Mouse (Mus musculus) kidney, adult 2 months (tissue): ENCODE measurements around the gene Ankrd39. TPM values are rescaled to one million over a fixed set of nuclear protein-coding genes. Genes with fewer than 3 reads are reported as not detected.

Source experiments
- DNase-seq: peaks from one replicate; pipeline ENCODE4 v3.0.0; 2021
- H3K27ac ChIP-seq: fragments of 200-500 bp; 2 replicates; pipeline ENCODE4 v1.5.1; 2012; ENCODE audit warnings: low read depth, low read length, control low read depth, inconsistent platforms; ENCODE audit not compliant: insufficient read depth
- H3K27me3 ChIP-seq: fragments of 200-500 bp; replicated peaks from 2 replicates; pipeline ENCODE4 v1.6.1; 2012; ENCODE audit warnings: mild to moderate bottlenecking, moderate library complexity, low read length, inconsistent platforms; ENCODE audit not compliant: control insufficient read depth, insufficient read depth
- H3K36me3 ChIP-seq: fragments of 200-500 bp; 2 replicates; pipeline ENCODE4 v1.6.1; 2012; ENCODE audit warnings: mild to moderate bottlenecking, moderate library complexity, low read length, inconsistent platforms; ENCODE audit not compliant: control insufficient read depth, insufficient read depth
- H3K4me1 ChIP-seq: fragments of 200-500 bp; 2 replicates; pipeline ENCODE4 v1.6.1; 2011; ENCODE audit warnings: low read length; ENCODE audit not compliant: control insufficient read depth, insufficient read depth
- H3K4me3 ChIP-seq: fragments of 200-500 bp; 2 replicates; pipeline ENCODE4 v1.5.1; 2011; ENCODE audit warnings: mild to moderate bottlenecking, low read depth, low read length, control low read depth; ENCODE audit not compliant: insufficient read depth
- CTCF ChIP-seq: fragments of 200-500 bp; conservative IDR thresholded peaks from 2 replicates; pipeline ENCODE4 v1.5.1; 2011; ENCODE audit warnings: low read depth, mild to moderate bottlenecking, control low read depth, low read length, moderate library complexity, mixed read lengths; ENCODE audit not compliant: insufficient read depth, insufficient read length
- POLR2A ChIP-seq: fragments of 200-500 bp; IDR thresholded peaks from one replicate; pipeline ENCODE4 v1.6.1; 2011; ENCODE audit warnings: low read depth, low read length, control low read depth
- WGBS: fragments of 180-500 bp; shearing (Covaris S2); methylation state at CpG from one replicate; pipeline ENCODE4 v1.1.7; 2018; 5-methylcytosine and 5-hydroxymethylcytosine counted together
- polyA plus RNA-seq: library from polyadenylated mRNA; depleted of rRNA; stranded (reverse); fragments of >200 nt; gene quantifications from 2 replicates; pipeline ENCODE4 v1.2.3, GENCODE M21; 2012

Ankrd39 gene
- polyA plus RNA-seq, 1 experiment: 16.8 TPM

DNA sequence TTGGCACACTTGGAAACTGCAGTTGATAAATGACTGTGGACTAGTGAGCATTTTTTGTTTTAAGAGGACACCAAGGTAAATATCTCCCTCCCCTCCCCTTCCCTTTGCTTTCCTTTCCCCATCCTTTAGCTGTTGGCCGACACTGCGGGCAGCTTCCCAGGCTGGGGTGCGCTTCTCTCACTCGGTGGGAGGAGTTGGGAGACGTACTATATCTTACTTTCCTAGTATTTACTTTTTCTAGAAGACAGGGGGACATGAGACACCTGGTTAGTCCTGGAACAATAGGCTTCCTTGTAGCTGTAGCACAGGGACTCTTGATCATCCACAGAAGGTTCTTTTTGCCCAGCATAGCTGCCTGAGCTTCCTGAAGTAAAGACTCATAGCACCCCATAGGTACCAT lies 23.2 kb downstream of the Ankrd39 start:
- DNase-seq: no peak
- WGBS: 75% methylated on average over 5 of the region's 5 CpGs
- H3K27me3 ChIP-seq: no peaks in the 10 kb centered on the region
- no peak for TF ChIP-seq POLR2A
- no peak for TF ChIP-seq CTCF
- H3K4me1 ChIP-seq: no peaks in the 10 kb centered on the region
- no peak overlapping the region for H3K27ac ChIP-seq
- no peak overlapping the region for H3K4me3 ChIP-seq
- no peaks in the 10 kb centered on the region; the same call in 1 of the 2 replicates for H3K36me3 ChIP-seq

- Histone ChIP-seq H3K36me3 (no peaks in the 10 kb centered on the region; the same call in 1 of the 2 replicates), H3K27me3 (no peaks in the 10 kb centered on the region), H3K27ac (no peak overlapping the region), H3K4me3 (no peak overlapping the region), H3K4me1 (no peaks in the 10 kb centered on the region; the same call in 1 of the 2 replicates)
- TF ChIP-seq POLR2A (no peak), CTCF (no peak)
- no peak for DNase-seq
- WGBS: 65% methylated on average over 9 of the region's 9 CpGs
Observed at GRCm38 (mm10) chr1:36523332-36524013, 23.8 kb downstream of the Ankrd39 start.

DNA sequence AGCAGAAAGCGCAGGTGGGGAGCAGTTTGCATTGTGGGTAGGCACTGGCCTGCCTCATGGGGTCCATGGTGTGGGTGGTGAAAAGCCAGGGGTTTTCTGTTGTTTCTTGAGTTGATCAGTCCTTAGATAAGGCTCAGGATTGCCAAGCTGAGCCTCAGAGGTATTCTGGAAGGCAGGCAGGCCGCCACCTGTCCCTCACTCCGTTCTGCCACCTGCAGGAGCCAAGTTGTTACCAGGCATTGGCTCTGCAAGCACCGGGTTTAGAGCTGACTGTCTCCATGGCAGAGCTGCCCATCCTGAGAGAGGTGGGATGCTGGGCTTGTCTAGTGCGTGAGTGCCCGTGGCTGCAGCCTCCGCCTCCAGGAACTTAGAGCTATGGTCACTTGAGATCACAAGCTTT lies 25.0 kb downstream of the Ankrd39 start:
- no peaks in the 10 kb centered on the region; the same call in 1 of the 2 replicates for H3K36me3 ChIP-seq
- TF ChIP-seq CTCF: no peak
- TF ChIP-seq POLR2A: no peak
- 92% methylated on average over 7 of the region's 7 CpGs for WGBS
- H3K27ac ChIP-seq: no peak overlapping the region
- no peak for DNase-seq
- no peaks in the 10 kb centered on the region for H3K27me3 ChIP-seq
- no peak overlapping the region for H3K4me3 ChIP-seq
- peaks cover 7% of the 10 kb centered on the region; the same call in 1 of the 2 replicates for H3K4me1 ChIP-seq

GRCm38 (mm10) chr1:36519626-36520025 lies 27.6 kb downstream of the Ankrd39 start:
- H3K4me1 ChIP-seq: peaks cover 7% of the 10 kb centered on the region; the same call in 1 of the 2 replicates
- DNase-seq: no peak
- TF ChIP-seq POLR2A: no peak
- TF ChIP-seq CTCF: no peak
- WGBS: 70% methylated on average over 11 of the region's 11 CpGs
- H3K27ac ChIP-seq: no peak overlapping the region
- no peaks in the 10 kb centered on the region; the same call in 1 of the 2 replicates for H3K36me3 ChIP-seq
- no peak overlapping the region for H3K4me3 ChIP-seq
- H3K27me3 ChIP-seq: no peaks in the 10 kb centered on the region

GRCm38 (mm10) chr1:36518259-36518658 lies 29.0 kb downstream of the Ankrd39 start:
- Histone ChIP-seq H3K36me3 (no peaks in the 10 kb centered on the region), H3K27me3 (no peaks in the 10 kb centered on the region), H3K4me1 (peaks cover 9% of the 10 kb centered on the region; the same call in 1 of the 2 replicates), H3K27ac (no peak overlapping the region), H3K4me3 (no peak overlapping the region)
- no peak for TF ChIP-seq CTCF
- TF ChIP-seq POLR2A: no peak
- WGBS: 44% methylated on average over 3 of the region's 3 CpGs
- DNase-seq: peak; percentile 33

DNA sequence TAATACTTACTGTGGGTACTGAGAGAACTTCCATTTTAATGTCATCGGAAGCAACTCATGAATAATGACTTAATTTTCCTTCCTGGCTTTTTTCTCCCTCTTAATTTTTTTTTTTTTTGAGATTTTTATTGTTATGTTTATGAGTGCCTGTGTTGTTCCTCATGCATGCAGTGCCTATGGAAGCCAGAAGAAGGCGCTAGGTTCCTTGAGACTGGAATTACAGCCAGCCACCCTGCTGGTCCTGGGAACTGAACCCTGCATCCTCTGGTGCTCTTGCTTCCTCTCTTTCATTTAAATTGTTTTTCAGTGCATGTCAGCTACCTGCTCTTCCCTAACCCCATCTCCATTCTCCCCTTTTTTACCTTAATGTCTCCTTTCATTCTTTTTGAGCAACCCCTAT lies 33.5 kb downstream of the Ankrd39 start:
- Histone ChIP-seq H3K36me3 (no peaks in the 10 kb centered on the region), H3K4me1 (peaks cover 13% of the 10 kb centered on the region; the same call in 1 of the 2 replicates), H3K4me3 (no peak overlapping the region), H3K27me3 (no peaks in the 10 kb centered on the region), H3K27ac (no peak overlapping the region)
- peak; percentile 38 for DNase-seq
- 66% methylated on average over 2 of the region's 2 CpGs for WGBS
- no peak for TF ChIP-seq POLR2A
- peak; percentile 51 for TF ChIP-seq CTCF

DNA sequence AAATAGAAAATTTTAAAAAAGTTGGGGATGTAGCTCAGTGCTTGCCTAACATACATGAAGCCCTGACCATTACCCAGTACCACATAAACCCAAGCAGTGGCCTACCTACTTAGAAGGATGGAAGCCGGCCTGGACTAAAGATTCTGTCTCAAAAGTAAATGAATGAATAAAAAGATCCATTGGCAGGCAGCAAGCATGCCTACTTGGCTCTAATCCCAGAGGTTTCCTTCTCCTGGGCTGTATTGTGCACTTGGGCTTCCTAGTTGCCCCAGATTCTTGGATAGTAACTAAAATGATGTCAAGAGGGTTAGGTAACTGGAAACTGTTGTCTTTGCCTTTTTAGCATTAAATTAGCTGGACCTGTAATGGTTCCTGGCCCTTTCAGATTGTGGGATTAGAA lies 33.9 kb downstream of the Ankrd39 start:
- H3K4me1 ChIP-seq: peaks cover 13% of the 10 kb centered on the region; the same call in 1 of the 2 replicates
- peak; percentile 74 for DNase-seq
- TF ChIP-seq CTCF (no peak), POLR2A (no peak)
- no peak overlapping the region for H3K27ac ChIP-seq
- no peaks in the 10 kb centered on the region for H3K36me3 ChIP-seq
- 0% methylated on average over 1 of the region's 1 CpGs for WGBS
- H3K4me3 ChIP-seq: no peak overlapping the region
- H3K27me3 ChIP-seq: no peaks in the 10 kb centered on the region
